Mouse (Mus musculus): ENCODE measurements around the gene Calm2. TPM values are rescaled to one million over a fixed set of nuclear protein-coding genes. Genes with fewer than 3 reads are reported as not detected.
A peak's percentile ranks its signal among the peaks of the same experiment; 100 is the strongest.

The Calm2 gene
- polyA plus RNA-seq, 1 experiment from 2014 or later = 1,326 TPM

DNA sequence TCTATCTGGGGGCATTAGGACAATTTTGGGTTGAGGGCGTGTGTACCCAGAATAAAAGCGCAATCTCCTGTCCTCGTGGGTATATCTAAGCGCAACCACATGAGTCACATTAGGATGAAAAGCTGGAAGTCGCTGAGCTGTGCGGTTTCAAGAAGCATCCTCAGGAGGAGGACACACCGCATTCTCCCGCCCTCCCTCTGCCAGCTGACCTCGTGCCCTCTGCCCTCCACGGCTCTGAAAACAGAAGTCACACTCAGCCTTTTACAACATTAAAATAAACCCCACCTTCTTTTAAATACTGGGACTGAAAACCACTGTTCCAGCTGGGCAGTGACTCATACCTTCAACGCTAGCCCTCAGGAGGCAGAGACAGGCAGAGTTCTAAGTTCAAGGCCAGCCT is 49.6 kb downstream of the Calm2 start:
- DNase-seq (ENCODE audit: low spot score, missing footprints) = peak; percentile 31
- ATAC-seq (ENCODE audit: low FRiP score) = no peak
- Histone ChIP-seq H3K9me3 (ENCODE audit: control insufficient read depth, low read length) (no peaks in the 10 kb centered on the region), H3K4me2 (no peak overlapping the region), H3K4me3 (ENCODE audit: low read depth, low read length) (no peak overlapping the region), H3K27ac (ENCODE audit: low read depth, low read length) (no peak overlapping the region), H3K36me3 (ENCODE audit: control insufficient read depth, insufficient read depth, low read length) (no peaks in the 10 kb centered on the region), H3K27me3 (ENCODE audit: control insufficient read depth, insufficient read depth, low read length) (no peaks in the 10 kb centered on the region), H3K4me1 (ENCODE audit: control insufficient read depth, insufficient read depth, low read length) (0 out of 2 replicates have a peak, but pooled peaks cover 2% of the 10 kb centered on the region), H3K9ac (ENCODE audit: low read length) (no peak overlapping the region)
- 71% methylated on average over 11 of the region's 11 CpGs for WGBS

DNA sequence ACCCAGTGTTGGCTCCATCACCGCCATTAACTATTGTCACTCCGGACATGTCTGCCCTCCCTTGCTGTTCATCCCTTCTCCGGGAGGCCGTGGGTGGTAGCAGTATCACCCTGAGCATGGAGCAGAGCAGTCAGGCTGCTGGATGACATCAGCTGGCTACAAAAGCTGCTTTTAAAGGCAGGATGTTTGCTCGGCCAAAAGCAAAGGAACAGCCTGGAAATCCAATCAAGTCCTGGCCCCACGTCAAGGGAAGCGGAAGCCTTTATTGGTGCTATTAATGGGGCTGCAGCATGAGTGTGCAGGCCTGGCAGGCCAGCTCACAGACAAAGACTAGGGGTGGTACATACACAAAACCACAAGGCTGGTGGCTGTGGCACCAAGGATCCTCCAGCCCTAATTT is 55.5 kb downstream of the Calm2 start:
- DNase-seq (ENCODE audit: low spot score, missing footprints) (no peak), ATAC-seq (ENCODE audit: low FRiP score) (no peak)
- Histone ChIP-seq H3K4me1 (ENCODE audit: control insufficient read depth, insufficient read depth, low read length) (no peaks in the 10 kb centered on the region), H3K4me3 (ENCODE audit: low read depth, low read length) (no peak overlapping the region), H3K27me3 (ENCODE audit: control insufficient read depth, insufficient read depth, low read length) (no peaks in the 10 kb centered on the region), H3K9me3 (ENCODE audit: control insufficient read depth, low read length) (no peaks in the 10 kb centered on the region), H3K27ac (ENCODE audit: low read depth, low read length) (no peak overlapping the region), H3K9ac (ENCODE audit: low read length) (no peak overlapping the region), H3K36me3 (ENCODE audit: control insufficient read depth, insufficient read depth, low read length) (no peaks in the 10 kb centered on the region), H3K4me2 (no peak overlapping the region)
- whole genome bisulfite sequencing = 83% methylated on average over 7 of the region's 7 CpGs

DNA sequence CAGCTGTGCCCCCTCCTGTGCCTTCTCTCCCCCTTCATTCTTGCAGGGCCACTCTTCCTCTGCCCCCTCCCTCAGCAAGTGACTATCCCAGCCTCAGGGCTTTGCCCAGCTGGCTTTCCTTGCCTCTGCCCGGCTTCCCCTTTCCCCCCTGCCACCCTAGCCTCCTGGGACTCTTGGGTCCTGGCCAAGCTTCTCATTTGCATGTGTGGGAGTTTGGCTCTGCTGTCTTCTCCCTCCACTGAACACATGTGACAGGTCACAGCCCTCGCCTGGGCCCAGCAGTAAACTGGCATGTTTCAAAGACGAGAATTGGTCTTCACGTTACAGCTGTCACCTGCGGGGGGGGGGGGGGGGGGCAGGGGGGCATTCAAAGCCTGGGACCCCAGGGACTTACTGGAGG is 59.7 kb downstream of the Calm2 start:
- DNase-seq (ENCODE audit: low spot score, missing footprints) (no peak), ATAC-seq (ENCODE audit: low FRiP score) (no peak)
- no peaks in the 10 kb centered on the region for H3K9me3 ChIP-seq (ENCODE audit: control insufficient read depth, low read length)
- no peak overlapping the region for H3K27ac ChIP-seq (ENCODE audit: low read depth, low read length)
- H3K4me1 ChIP-seq (ENCODE audit: control insufficient read depth, insufficient read depth, low read length) = no peaks in the 10 kb centered on the region
- H3K4me2 ChIP-seq = no peak overlapping the region
- no peaks in the 10 kb centered on the region for H3K36me3 ChIP-seq (ENCODE audit: control insufficient read depth, insufficient read depth, low read length)
- 55% methylated on average over 4 of the region's 5 CpGs for WGBS
- H3K27me3 ChIP-seq (ENCODE audit: control insufficient read depth, insufficient read depth, low read length) = no peaks in the 10 kb centered on the region
- H3K4me3 ChIP-seq (ENCODE audit: low read depth, low read length) = no peak overlapping the region
- H3K9ac ChIP-seq (ENCODE audit: low read length) = no peak overlapping the region

- 69% methylated on average over 3 of the region's 3 CpGs for WGBS
- no peak overlapping the region for H3K9ac ChIP-seq (ENCODE audit: low read length)
- H3K36me3 ChIP-seq (ENCODE audit: control insufficient read depth, insufficient read depth, low read length) = no peaks in the 10 kb centered on the region
- H3K9me3 ChIP-seq (ENCODE audit: control insufficient read depth, low read length) = no peaks in the 10 kb centered on the region
- DNase-seq (ENCODE audit: low spot score, missing footprints) (no peak), ATAC-seq (ENCODE audit: low FRiP score) (no peak)
- no peak overlapping the region for H3K27ac ChIP-seq (ENCODE audit: low read depth, low read length)
- H3K4me1 ChIP-seq (ENCODE audit: control insufficient read depth, insufficient read depth, low read length) = no peaks in the 10 kb centered on the region
- no peak overlapping the region for H3K4me3 ChIP-seq (ENCODE audit: low read depth, low read length)
- no peaks in the 10 kb centered on the region for H3K27me3 ChIP-seq (ENCODE audit: control insufficient read depth, insufficient read depth, low read length)
- H3K4me2 ChIP-seq = no peak overlapping the region
Observed at GRCm38 (mm10) chr17:87385835-87386234, 60.9 kb downstream of the Calm2 start.

Other genes starting within 250 kb of the Calm2 start
- 72.9 and 75.0 TPM in 2 replicates for gene Mcfd2, start 181.0 kb downstream of the Calm2 start, polyA plus RNA-seq (2014; fragmentation: Nextera tagmentation; extraction: Ambion mirVana)
- gene Ttc7, start 164.0 kb downstream of the Calm2 start, polyA plus RNA-seq (2014; fragmentation: Nextera tagmentation; extraction: Ambion mirVana) = 3.0 and 3.1 TPM in 2 replicates
- gene Stpg4, start 19.2 kb downstream of the Calm2 start, polyA plus RNA-seq (2014; fragmentation: Nextera tagmentation; extraction: Ambion mirVana) = not detected in 2 replicates
- 7.1 and 9.0 TPM in 2 replicates for gene Epcam, start 189.0 kb upstream of the Calm2 start, polyA plus RNA-seq (2014; fragmentation: Nextera tagmentation; extraction: Ambion mirVana)
- 93.4 and 99.5 TPM in 2 replicates for gene Msh2, start 225.4 kb upstream of the Calm2 start, polyA plus RNA-seq (2014; fragmentation: Nextera tagmentation; extraction: Ambion mirVana)